Mouse (Mus musculus) Patski (cell line): ENCODE data around the gene Stk10. TPM values are rescaled to one million over a fixed set of nuclear protein-coding genes. Genes with fewer than 3 reads are reported as not detected.
A peak's percentile ranks its signal among the peaks of the same experiment; 100 is the strongest.
"Not testable (repeated sequence)": the region's sequence is repeated elsewhere in the genome, so short reads cannot be mapped to it uniquely, and the experiment has no call there.

ENCODE experiments used
- ATAC-seq: fragments of 100-300 bp; one replicate; pipeline ENCODE4 v1.8.0; 2021
- CTCF ChIA-PET: fragments of 350-600 bp; sonication (Branson Sonifier 250); formaldehyde crosslinking; loops from one replicate; lab custom pipeline; 2022; ENCODE audit warnings: inconsistent platforms; lab: Charles Lee
- POLR2A ChIA-PET: fragments of 350-600 bp; sonication (Branson Sonifier 250); formaldehyde crosslinking; loops from one replicate; lab custom pipeline; 2022; ENCODE audit warnings: antibody characterized with exemption, inconsistent platforms; lab: Charles Lee
- DNase-seq: peaks from one replicate; pipeline ENCODE4 v3.0.0-alpha.2; 2011; ENCODE audit warnings: low read depth, low spot score
- H3K27me3 ChIP-seq: fragments of 371-371 bp; one replicate; pipeline ENCODE4 v1.5.1; 2021
- CTCF ChIP-seq: fragments of 100-300 bp; IDR thresholded peaks from one replicate; pipeline ENCODE4 v1.5.1; 2021
- in situ Hi-C: fragments of 300-500 bp; cut with MboI; formaldehyde crosslinking; loops from 3 replicates; pipeline ENCODE4 v1.11.1; 2018; ENCODE audit warnings: low pct_unique_long_range_greater_than_20kb, mixed read lengths
- polyA plus RNA-seq: library from polyadenylated mRNA; unstranded; gene quantifications from one replicate; pipeline ENCODE4 v1.2.3, GENCODE M21; 2021

Stk10 gene
- polyA plus RNA-seq, 1 experiment from 2014 or later: 18.1 TPM

DNA sequence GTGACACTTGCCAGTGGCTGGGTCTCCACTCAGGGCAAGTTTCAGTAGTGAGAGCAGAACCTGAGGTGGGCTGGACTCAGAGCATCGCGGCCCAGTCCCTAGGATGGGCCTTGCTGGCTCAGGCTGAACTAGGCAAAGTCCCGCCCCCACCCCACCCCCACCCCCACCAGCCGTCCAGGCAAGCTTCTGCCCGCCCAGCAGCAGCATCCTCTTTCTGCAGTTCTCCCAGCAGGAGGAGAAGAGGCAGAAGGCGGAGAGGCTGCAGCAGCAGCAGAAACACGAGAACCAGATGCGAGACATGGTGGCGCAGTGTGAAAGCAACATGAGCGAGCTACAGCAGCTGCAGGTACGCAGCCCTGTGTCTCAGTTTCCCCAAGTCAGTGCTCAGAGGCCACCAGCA is 82.5 kb downstream of the Stk10 start:
- TF ChIP-seq CTCF: no peak
- in situ Hi-C loops: no loop called here
- DNase-seq (no peak), ATAC-seq (no peak)
- H3K27me3 ChIP-seq: no peaks in the 10 kb centered on the region
- ChIA-PET POLR2A (no interaction called here), CTCF (interaction anchor here (0.7 to 1.4 kb wide), 2 partner anchors 10 to 96 kb away, joined by 3 read pairs; no protein-coding TSS in a partner anchor)

DNA sequence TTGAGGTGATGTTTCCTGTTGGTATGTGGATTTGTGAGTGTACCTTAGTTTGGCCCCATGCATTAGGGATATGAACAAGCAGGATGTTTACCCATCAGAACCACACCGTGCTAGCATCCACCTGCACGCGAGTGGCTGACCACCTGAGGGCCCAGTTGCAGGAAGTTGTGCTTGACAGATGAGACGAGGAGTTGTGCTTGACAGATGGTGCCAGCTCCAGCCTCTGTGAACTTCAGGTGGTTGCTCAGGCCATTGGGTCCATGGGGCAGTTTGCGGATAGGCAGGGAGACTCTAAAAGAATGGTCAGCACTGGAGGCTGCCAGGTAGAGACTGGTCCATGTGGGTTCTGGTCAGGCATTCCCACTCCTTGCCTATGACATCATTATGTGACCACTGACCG is 83.0 kb downstream of the Stk10 start:
- ATAC-seq (no peak), DNase-seq (no peak)
- no peak for TF ChIP-seq CTCF
- no peaks in the 10 kb centered on the region for H3K27me3 ChIP-seq
- in situ Hi-C loops: no loop called here
- CTCF ChIA-PET: interaction anchor here (0.7 to 1.4 kb wide), 2 partner anchors 11 to 95 kb away, joined by 3 read pairs; no protein-coding TSS in a partner anchor
- POLR2A ChIA-PET: no interaction called here

DNA sequence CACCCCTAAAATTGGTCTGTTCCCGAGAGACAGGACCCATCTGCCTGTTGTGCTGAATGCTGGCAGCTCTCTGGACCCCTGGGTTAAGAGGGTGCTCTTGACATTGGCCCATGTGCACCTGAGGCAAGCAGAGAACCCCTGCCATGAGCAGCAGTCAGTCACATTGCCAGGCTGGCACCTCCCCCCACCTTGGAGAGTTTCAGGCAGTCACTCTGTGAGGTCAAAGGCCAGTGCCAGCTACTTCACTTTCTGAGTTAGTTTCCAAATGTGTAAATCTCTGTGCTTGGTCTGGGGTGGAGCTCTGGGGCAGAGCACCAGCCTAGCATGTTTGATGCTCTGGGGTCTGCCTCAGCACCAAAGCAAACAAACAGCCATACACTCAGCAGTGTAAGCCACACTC is 84.9 kb downstream of the Stk10 start:
- POLR2A ChIA-PET: interaction anchor here (0.6 kb wide), 1 partner anchor 78 kb away, joined by 3 read pairs; no protein-coding TSS in a partner anchor
- no peak for TF ChIP-seq CTCF
- ATAC-seq: no peak
- in situ Hi-C loops: no loop called here
- no peak for DNase-seq
- CTCF ChIA-PET: interaction anchor here (1.2 kb wide), 1 partner anchor 87 kb away, joined by 3 read pairs; no protein-coding TSS in a partner anchor
- H3K27me3 ChIP-seq: no peaks in the 10 kb centered on the region

DNA sequence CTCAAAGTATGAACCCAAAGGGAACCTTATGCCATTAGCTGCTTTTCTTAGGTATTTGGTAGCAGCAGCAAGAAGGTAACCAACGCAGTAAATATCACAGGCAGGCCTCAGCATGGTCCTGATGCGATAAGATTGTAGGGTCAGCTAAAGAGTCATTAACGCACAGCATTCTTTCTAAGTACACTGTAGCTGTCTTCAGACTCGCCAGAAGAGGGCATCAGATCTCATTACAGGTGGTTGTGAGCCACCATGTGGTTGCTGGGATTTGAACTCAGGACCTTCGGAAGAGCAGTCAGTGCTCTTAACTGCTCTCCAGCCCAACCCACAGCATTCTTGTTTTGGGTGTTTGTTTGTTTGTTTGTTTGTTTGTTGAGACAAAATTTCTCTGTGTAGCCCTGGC is 85.5 kb downstream of the Stk10 start:
- POLR2A ChIA-PET, DNase-seq: not testable (repeated sequence)

DNA sequence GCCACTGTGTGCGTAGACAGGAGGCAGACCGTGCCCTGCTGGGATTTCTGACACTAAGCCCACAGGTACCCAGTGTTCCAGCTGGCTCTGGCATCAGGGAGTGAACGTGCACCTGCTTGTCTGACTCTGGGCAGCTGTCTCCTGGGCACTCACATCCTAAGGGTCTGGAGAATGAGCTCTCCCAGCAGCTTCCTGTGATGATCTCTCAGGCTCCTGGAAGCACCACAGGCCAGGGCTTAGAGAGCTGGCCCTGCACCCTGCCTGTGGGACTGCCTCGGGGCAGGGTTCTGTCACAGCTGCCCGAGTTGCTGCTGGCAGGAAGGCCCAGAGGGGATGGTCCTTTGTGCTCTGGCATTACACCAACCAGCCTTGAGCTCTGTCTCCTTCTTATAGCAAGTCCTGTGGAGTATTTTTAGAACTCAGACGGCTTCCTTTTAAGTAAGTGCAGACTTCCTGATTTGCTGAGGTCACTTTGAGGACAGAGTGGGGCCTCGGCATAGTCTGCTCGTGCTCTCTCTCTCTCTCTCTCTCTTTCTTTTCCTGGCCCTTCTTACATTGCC is 86.2 kb downstream of the Stk10 start:
- DNase-seq: no peak

More for the DNA sequence above, 85.5 kb downstream of the Stk10 start:
- in situ Hi-C loops, ATAC-seq, H3K27me3 ChIP-seq: not testable (repeated sequence)
- CTCF ChIA-PET: interaction anchor here (1.1 to 1.3 kb wide), 3 partner anchors 10 to 86 kb away, joined by 3 read pairs; no protein-coding TSS in a partner anchor

DNA sequence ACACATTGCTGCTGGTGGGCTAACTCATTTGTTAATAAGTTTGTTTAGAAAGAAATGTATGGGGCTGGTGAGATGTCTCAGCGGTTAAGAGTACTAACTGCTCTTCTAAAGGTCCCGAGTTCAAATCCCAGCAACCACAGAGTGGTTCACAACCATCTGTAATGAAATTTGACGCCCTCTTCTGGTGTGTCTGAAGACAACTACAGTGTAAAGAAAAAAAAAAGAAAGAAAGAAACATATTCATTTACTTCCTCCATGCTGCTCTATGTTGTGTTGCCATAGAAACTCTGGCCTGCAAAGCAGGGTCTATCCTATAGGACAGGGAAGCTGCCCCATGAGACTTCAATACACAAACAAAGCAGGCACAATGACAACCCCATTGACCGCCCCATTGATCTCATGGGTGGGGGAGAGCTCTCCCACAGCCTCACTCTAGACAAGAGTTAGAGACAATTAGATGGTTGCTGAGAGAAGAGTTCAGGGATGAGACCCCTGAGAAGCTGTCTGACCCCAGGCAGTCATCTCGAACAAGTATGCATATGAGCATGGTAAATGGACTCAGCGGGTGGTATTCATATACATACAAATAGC is 86.9 kb downstream of the Stk10 start:
- ChIA-PET POLR2A (no interaction called here), CTCF (interaction anchor here (1.3 kb wide), 1 partner anchor 11 kb away, joined by 3 read pairs; no protein-coding TSS in a partner anchor)
- in situ Hi-C loops: loop anchor here (5.0 to 10.0 kb wide), 2 partner anchors 87 to 525 kb away; partner anchors contain the start of gene Fgf18
- no peaks in the 10 kb centered on the region for H3K27me3 ChIP-seq
- no peak for TF ChIP-seq CTCF
- ATAC-seq (no peak), DNase-seq (no peak)

More for the DNA sequence above, 86.2 kb downstream of the Stk10 start:
- H3K27me3 ChIP-seq: no peaks in the 10 kb centered on the region
- in situ Hi-C loops: no loop called here
- TF ChIP-seq CTCF: no peak
- ChIA-PET POLR2A (no interaction called here), CTCF (interaction anchor here (1.1 to 1.3 kb wide), 3 partner anchors 11 to 86 kb away, joined by 3 read pairs; no protein-coding TSS in a partner anchor)
- ATAC-seq: peak; percentile 38

DNA sequence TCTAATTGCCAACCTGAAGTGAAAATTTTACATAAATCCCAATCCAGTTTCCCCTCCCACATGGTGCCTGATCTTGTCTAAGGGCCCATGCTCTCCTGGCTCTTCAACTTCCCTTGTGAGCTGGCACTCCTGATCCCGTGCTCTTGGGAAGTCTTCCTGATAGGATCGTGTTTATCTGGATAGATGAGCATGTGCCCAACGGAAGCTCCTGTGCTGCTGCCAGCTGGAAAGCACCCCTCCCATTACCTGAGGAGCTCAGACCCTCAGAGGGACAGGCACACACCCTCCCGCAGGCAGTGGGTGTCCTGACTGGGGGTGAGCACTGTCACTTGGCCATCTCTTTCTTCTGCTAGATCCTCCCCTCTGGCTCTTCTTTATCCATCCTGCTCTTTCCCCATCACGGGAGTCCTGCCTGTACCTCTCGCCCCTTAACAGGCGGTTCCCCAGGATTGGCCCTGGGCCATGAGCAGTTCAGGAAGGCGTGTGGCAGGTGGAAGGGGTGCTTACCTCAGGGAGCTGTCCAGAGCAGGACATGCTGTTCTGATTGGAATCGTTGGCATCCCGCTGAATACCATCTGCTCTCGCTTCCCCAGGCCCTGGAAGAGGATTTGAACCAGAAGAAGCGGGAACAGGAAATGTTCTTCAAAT is 88.8 kb downstream of the Stk10 start:
- H3K27me3 ChIP-seq: no peaks in the 10 kb centered on the region
- ChIA-PET CTCF (no interaction called here), POLR2A (no interaction called here)
- ATAC-seq (no peak), DNase-seq (no peak)
- in situ Hi-C loops: loop anchor here (5.0 to 10.0 kb wide), 2 partner anchors 85 to 523 kb away; partner anchors contain the start of gene Fgf18
- no peak for TF ChIP-seq CTCF

DNA sequence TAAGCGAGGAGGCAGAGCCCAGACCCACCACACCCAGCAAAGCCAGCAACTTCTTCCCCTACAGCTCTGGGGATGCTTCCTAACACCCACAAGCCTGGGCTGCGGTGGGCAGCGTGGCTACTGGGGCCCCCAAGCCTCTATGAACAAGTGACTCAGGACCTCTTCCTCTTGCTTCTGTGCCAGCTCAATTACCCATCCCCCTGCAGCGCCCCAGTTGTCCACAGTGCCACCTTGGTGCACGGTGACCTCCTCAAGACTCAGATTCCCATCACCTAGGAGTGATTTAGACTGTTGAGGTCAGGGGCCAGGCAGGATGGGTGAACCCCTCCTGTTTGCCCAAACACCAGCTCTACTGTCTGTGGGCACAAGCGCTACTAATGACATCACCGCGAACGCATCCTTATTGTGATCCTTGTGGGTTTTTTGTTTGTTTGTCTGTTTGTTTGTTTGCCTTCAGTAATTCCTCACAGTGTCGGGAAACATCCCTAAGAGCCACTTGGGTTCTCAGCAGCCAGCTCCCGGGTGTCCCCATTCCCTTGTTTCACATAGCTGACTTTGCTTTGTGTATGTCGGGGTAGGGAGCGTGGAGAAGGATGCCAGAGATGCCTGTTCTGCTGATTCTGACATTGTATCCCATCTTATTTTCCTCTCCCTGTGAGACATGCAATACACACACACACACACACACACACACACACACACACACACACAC is 89.5 kb downstream of the Stk10 start:
- ChIA-PET CTCF (no interaction called here), POLR2A (no interaction called here)
- TF ChIP-seq CTCF: no peak
- H3K27me3 ChIP-seq: no peaks in the 10 kb centered on the region
- ATAC-seq (no peak), DNase-seq (no peak)
- in situ Hi-C loops: loop anchor here (5.0 to 10.0 kb wide), 2 partner anchors 85 to 522 kb away; partner anchors contain the start of gene Fgf18

DNA sequence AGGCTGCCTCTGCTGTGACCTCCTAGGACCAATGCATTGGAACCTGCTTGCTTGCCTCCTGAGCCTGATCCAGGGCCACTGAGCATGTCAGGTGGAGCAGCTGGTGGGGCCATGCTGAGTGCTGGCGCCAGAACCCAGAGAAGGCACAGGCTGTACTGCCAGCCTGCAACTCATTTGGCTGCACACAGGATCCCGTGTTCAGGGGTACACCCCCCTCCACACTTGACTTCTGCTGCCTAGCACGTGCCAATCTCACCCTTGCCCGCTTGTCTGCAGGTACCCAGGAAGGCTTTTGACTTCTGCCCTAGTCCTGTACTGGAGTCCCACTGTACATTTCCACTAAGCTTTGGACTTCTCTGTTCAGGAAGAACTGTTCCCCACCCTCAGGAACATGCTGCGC is 90.1 kb downstream of the Stk10 start:
- no peak for TF ChIP-seq CTCF
- no peaks in the 10 kb centered on the region for H3K27me3 ChIP-seq
- in situ Hi-C loops: loop anchor here (5.0 to 10.0 kb wide), 2 partner anchors 84 to 522 kb away; partner anchors contain the start of gene Fgf18
- DNase-seq (no peak), ATAC-seq (no peak)
- POLR2A ChIA-PET: no interaction called here
- CTCF ChIA-PET: interaction anchor here (0.7 kb wide), 1 partner anchor 19 kb away, joined by 3 read pairs; the partner anchor contains the start of gene Fbxw11

DNA sequence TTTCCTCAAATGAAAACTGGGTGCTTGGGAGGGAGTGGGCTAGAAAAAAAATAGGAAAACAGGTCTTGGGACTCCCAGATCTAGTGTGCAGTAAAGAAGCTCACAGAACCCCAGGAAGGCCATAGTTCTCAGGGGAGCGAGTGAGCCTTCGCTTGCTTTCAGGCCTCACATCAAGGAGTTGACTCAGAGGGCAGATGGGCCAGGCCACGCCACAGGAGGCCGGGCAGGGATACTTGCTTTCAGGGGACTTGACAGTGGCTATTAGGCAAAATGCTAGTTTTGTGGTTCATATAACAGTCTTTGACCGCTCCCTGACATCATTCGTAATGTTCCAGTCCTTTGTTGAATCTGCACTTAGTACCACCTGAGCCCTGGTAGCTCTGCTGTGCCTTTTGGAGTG is 90.8 kb downstream of the Stk10 start:
- DNase-seq (no peak), ATAC-seq (no peak)
- CTCF ChIA-PET: interaction anchor here (0.7 kb wide), 1 partner anchor 19 kb away, joined by 3 read pairs; the partner anchor contains the start of gene Fbxw11
- POLR2A ChIA-PET: no interaction called here
- in situ Hi-C loops: loop anchor here (5.0 to 10.0 kb wide), 2 partner anchors 83 to 521 kb away; partner anchors contain the start of gene Fgf18
- no peak for TF ChIP-seq CTCF
- no peaks in the 10 kb centered on the region for H3K27me3 ChIP-seq
